Mouse (Mus musculus) forebrain, postnatal 0 days (tissue): Measurements from ENCODE around the gene Marco. TPM values are rescaled to one million over a fixed set of nuclear protein-coding genes. Genes with fewer than 3 reads are reported as not detected.

Experiments
- ATAC-seq: fragments of 200-750 bp; cut with Nextera tagmentation; 2 replicates; pipeline ENCODE4 v1.8.0; 2017; ENCODE audit warnings: mild to moderate bottlenecking, moderate library complexity
- DNase-seq: peaks from one replicate; pipeline ENCODE4 v3.0.0-alpha.2; 2015
- H3K27ac ChIP-seq: fragments of 300-500 bp; sonication (generic); 2 replicates; pipeline ENCODE4 v1.5.1; 2014; ENCODE audit warnings: low read depth, mild to moderate bottlenecking, antibody characterized with exemption, low read length, moderate library complexity, mixed read lengths
- H3K27me3 ChIP-seq: fragments of 300-500 bp; sonication (generic); 2 replicates; pipeline ENCODE4 v1.6.1; 2014; ENCODE audit warnings: mild to moderate bottlenecking, low read length, mixed read lengths; ENCODE audit not compliant: insufficient read depth
- H3K36me3 ChIP-seq: fragments of 300-500 bp; sonication (generic); 2 replicates; pipeline ENCODE4 v1.6.1; 2014; ENCODE audit warnings: mild to moderate bottlenecking, moderate library complexity; ENCODE audit not compliant: insufficient read depth
- H3K4me1 ChIP-seq: fragments of 300-500 bp; sonication (generic); 2 replicates; pipeline ENCODE4 v1.6.1; 2014; ENCODE audit warnings: antibody characterized with exemption; ENCODE audit not compliant: insufficient read depth
- H3K4me2 ChIP-seq: fragments of 300-500 bp; sonication (generic); 2 replicates; pipeline ENCODE4 v1.6.1; 2014; ENCODE audit warnings: low read depth, mild to moderate bottlenecking, moderate library complexity
- H3K4me3 ChIP-seq: fragments of 300-500 bp; sonication (generic); 2 replicates; pipeline ENCODE4 v1.5.1; 2014; ENCODE audit warnings: low read depth, low read length, mixed read lengths
- H3K9ac ChIP-seq: fragments of 300-500 bp; sonication (generic); 2 replicates; pipeline ENCODE4 v1.6.1; 2014; ENCODE audit warnings: mild to moderate bottlenecking
- H3K9me3 ChIP-seq: fragments of 300-500 bp; sonication (generic); 2 replicates; pipeline ENCODE4 v1.6.1; 2016; ENCODE audit warnings: low read length
- CTCF ChIP-seq: sonication (generic); IDR thresholded peaks from 2 replicates; pipeline ENCODE4 v1.5.1; 2016; ENCODE audit warnings: antibody characterized with exemption, control low read depth, low read depth
- WGBS: fragments of 180-500 bp; shearing (Covaris S2); extraction: QIAGEN DNeasy Blood & Tissue Kit; methylation state at CpG from one replicate; pipeline ENCODE4 v1.1.7; 2014; 5-methylcytosine and 5-hydroxymethylcytosine counted together
- polyA plus RNA-seq: library from polyadenylated mRNA; unstranded; fragments of >200 nt; fragmentation: Nextera tagmentation; extraction: Ambion mirVana; gene quantifications from 2 replicates; pipeline ENCODE4 v1.2.1, GENCODE M21; 2015
- total RNA-seq: library from RNA; depleted of rRNA; stranded (reverse); fragments of >200 nt; gene quantifications from 2 replicates; pipeline ENCODE4 v1.2.3, GENCODE M21; 2014

Marco gene
- total and polyA plus RNA-seq, 2 experiments from 2014 or later: not detected

DNA sequence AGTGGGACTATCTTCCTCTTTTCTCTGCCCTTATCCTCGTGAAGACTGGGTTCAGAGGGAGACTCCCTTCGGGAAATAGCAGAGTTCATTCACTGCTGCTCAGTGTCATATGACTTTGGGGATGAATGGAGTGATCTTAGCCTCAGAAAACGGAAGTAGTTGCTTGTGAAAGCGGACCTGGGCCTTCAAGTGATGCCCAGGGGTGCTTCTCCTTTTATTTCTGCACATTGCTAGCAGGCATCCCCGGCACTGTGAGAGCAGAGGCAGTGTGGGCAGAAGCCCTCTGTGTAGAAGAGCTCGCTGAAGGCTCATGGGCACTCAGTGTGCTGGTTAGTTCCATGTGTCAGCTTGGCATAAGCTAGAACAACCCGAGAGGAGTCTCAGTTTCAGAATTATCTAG, 12.8 kb upstream of the Marco start:
- no peak overlapping the region for H3K9ac ChIP-seq
- ATAC-seq (no peak), DNase-seq (no peak)
- H3K9me3 ChIP-seq: no peaks in the 10 kb centered on the region
- TF ChIP-seq CTCF: no peak
- H3K4me3 ChIP-seq: no peak overlapping the region
- no peak overlapping the region for H3K4me2 ChIP-seq
- H3K4me1 ChIP-seq: no peaks in the 10 kb centered on the region
- no peak overlapping the region for H3K27ac ChIP-seq
- WGBS: 76% methylated on average over 7 of the region's 7 CpGs
- H3K27me3 ChIP-seq: no peaks in the 10 kb centered on the region
- no peaks in the 10 kb centered on the region for H3K36me3 ChIP-seq

DNA sequence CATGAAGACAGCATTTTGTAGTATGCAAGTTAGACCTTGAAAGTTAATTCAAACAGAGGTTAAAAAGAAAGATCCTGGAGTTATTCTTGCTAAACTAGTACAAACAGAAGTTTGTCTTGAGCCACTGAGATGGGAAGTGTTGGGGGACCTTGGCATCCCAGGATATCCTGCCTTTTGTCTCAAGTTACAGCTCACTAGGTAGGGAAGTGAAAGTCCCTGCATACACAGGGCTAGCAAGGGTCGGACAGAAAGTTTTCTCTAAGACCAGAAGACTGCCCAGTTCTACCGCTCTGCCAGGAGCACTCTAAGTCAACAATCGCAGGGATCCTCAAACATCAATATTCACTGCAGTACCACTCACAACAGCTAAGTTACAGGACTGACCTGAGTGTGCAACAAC, 5.5 kb upstream of the Marco start:
- no peak for TF ChIP-seq CTCF
- H3K27ac ChIP-seq: no peak overlapping the region
- WGBS: 83% methylated on average over 3 of the region's 3 CpGs

DNA sequence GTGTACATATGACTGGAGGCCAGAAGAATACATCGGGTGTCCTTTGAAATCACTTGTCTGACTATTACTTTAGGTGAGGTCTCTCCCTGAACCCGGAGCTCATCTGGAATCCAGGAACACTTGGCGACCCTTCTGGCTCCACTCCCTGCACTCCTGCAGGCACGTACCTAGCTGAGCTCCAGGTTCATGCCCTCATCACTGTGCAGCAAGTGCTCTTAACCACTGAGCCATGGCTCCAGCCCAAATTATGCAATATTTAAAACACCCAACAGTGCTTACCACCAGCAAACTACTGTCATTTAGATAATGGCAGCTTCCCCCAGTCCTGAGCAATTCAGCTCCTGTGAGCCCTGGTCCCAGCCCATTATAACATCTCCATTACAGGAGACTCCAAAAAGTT, 4.2 kb upstream of the Marco start:
- TF ChIP-seq CTCF: no peak
- WGBS: 89% methylated on average over 4 of the region's 4 CpGs
- Histone ChIP-seq H3K4me2 (no peak overlapping the region), H3K4me3 (no peak overlapping the region), H3K27me3 (no peaks in the 10 kb centered on the region), H3K9me3 (no peaks in the 10 kb centered on the region), H3K36me3 (no peaks in the 10 kb centered on the region), H3K4me1 (no peaks in the 10 kb centered on the region), H3K9ac (no peak overlapping the region), H3K27ac (no peak overlapping the region)
- DNase-seq (no peak), ATAC-seq (no peak)

More for the DNA sequence above, 5.5 kb upstream of the Marco start:
- Histone ChIP-seq H3K4me1 (no peaks in the 10 kb centered on the region), H3K9me3 (no peaks in the 10 kb centered on the region), H3K36me3 (no peaks in the 10 kb centered on the region), H3K9ac (no peak overlapping the region), H3K4me2 (no peak overlapping the region), H3K4me3 (no peak overlapping the region), H3K27me3 (no peaks in the 10 kb centered on the region)
- DNase-seq (no peak), ATAC-seq (no peak)

DNA sequence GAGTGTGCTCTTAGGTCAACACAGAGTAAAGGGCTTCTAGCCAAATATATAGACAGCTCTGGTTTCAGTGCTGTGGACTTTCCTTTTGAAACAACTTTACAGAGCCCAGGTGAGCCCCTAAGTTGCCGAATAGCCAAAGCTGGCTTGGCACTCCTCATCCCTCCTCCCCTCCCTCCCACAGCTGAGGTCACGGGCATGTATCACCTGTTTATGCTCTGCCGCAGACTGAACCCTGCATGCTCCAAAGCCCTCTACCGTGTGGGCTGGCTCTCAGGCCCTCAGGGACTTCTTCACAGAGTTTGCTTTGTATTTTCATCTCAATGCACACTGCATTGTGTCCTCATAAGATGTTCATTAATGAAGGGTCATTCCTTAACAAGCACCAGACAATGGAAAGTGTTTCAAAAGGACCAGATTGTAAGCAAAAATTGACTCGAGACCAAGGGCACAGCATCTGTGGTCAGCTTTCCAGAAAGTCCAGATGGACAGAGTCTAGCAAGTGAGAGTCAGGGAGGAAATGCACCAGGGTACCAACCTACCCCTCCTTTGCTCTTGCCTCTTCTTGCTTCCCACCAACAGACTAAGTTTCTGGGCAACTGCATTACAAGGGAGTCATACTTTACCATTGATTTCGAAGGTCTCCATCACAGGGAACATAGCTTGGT, 646 bp downstream of the Marco start:
- WGBS: 55% methylated on average over 6 of the region's 6 CpGs
- no peak for DNase-seq

DNA sequence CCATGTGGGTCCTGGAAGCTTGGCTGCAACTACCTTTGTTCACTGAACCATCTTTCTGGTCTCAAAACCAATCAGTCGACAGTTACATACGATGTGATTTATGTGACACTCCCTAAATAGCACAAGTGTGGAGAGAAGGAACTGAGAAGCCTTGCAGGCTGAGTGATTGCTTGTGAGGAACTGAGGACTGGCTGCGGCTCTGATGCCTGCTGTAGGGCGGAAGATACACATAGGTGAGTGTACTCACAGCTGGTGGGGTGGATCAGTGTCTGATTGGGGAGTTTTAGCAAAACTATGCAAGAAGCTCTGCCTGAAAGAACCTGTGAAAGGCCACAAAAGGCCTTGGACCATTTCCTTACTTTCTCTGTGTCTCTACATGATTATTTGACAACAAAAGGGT, 3.3 kb downstream of the Marco start:
- ATAC-seq (no peak), DNase-seq (no peak)
- H3K27ac ChIP-seq: no peak overlapping the region
- H3K4me2 ChIP-seq: no peak overlapping the region
- no peak for TF ChIP-seq CTCF
- no peaks in the 10 kb centered on the region for H3K4me1 ChIP-seq
- 83% methylated on average over 4 of the region's 4 CpGs for WGBS
- no peak overlapping the region for H3K9ac ChIP-seq
- no peaks in the 10 kb centered on the region for H3K9me3 ChIP-seq
- no peak overlapping the region for H3K4me3 ChIP-seq
- H3K27me3 ChIP-seq: no peaks in the 10 kb centered on the region
- H3K36me3 ChIP-seq: no peaks in the 10 kb centered on the region

More for the DNA sequence above, 646 bp downstream of the Marco start:
- Histone ChIP-seq H3K9ac (no peak overlapping the region), H3K4me1 (no peaks in the 10 kb centered on the region), H3K9me3 (no peaks in the 10 kb centered on the region), H3K4me3 (no peak overlapping the region), H3K36me3 (no peaks in the 10 kb centered on the region), H3K27ac (no peak overlapping the region), H3K4me2 (no peak overlapping the region), H3K27me3 (no peaks in the 10 kb centered on the region)
- no peak for ATAC-seq
- TF ChIP-seq CTCF: no peak

DNA sequence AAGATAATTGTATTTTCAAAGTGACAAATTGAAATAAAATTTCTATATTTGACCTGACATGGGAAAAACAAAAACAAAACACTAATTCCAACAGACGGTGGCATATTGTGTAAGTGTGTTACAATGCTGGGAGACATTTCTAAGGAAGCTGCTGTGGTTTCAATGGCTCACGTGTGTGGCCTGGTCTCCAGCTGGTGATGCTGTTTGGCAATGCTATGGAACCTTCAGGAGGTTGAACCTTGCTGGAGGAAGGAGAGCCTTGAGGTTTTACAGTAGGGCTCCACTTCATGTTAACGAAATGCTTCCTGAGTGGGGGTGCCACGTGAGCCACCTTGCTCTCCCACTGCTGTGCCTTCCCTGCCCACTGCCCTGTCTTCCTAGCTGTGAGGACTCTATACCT, 6.8 kb downstream of the Marco start:
- TF ChIP-seq CTCF: no peak
- Histone ChIP-seq H3K4me2 (no peak overlapping the region), H3K27me3 (no peaks in the 10 kb centered on the region), H3K27ac (no peak overlapping the region), H3K4me1 (no peaks in the 10 kb centered on the region), H3K9ac (no peak overlapping the region), H3K9me3 (no peaks in the 10 kb centered on the region), H3K36me3 (no peaks in the 10 kb centered on the region), H3K4me3 (no peak overlapping the region)
- WGBS: 80% methylated on average over 4 of the region's 4 CpGs
- no peak for ATAC-seq
- DNase-seq: no peak

DNA sequence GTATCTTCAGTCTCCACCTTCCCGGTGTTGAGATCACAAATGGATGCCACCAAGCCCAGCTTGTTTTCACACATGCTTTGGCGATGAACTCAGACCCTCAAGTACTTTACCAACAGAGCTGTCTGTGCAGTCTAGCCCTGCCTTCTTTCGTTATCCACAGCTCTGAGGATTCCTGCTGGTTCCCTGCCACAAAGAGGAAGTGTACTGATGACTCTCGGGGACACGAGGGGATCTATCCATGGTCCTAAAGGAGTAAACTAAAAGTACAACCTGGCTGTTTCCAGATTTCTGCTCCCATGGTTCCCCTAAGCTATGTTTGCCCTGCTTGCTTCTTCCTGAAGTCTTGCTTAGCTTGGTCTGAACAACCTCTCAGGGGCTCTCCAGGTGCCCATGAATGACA, 23.9 kb downstream of the Marco start:
- H3K27ac ChIP-seq: no peak overlapping the region
- WGBS: 29% methylated on average over 5 of the region's 5 CpGs
- H3K4me3 ChIP-seq: no peak overlapping the region

DNA sequence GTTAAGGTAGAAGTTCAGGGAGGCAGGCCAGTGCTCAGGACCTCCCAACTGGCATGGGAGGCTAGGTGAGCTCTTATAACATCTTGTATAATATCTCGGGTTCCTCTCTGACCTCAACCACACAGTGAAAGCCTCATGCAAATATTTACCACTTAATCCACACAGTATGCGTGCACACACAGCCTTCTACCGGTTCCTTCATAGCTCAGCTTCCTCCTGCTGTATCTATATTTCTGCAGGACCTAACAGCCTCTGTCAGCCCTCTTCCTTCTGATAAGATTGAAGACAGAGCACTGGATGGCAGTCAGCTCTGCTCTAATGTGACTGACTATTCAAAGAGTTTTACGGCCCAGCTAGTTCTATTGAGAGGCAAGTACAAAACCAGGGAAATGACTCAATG, 30.0 kb downstream of the Marco start:
- ATAC-seq (no peak), DNase-seq (no peak)
- 80% methylated on average over 4 of the region's 4 CpGs for WGBS
- H3K9me3 ChIP-seq: no peaks in the 10 kb centered on the region
- no peak overlapping the region for H3K9ac ChIP-seq
- H3K4me2 ChIP-seq: no peak overlapping the region
- H3K27me3 ChIP-seq: no peaks in the 10 kb centered on the region
- no peak overlapping the region for H3K27ac ChIP-seq
- no peak overlapping the region for H3K4me3 ChIP-seq
- TF ChIP-seq CTCF: no peak
- H3K36me3 ChIP-seq: no peaks in the 10 kb centered on the region
- H3K4me1 ChIP-seq: no peaks in the 10 kb centered on the region

More for the DNA sequence above, 23.9 kb downstream of the Marco start:
- Histone ChIP-seq H3K9ac (no peak overlapping the region), H3K4me2 (no peak overlapping the region), H3K9me3 (no peaks in the 10 kb centered on the region), H3K4me1 (no peaks in the 10 kb centered on the region), H3K36me3 (no peaks in the 10 kb centered on the region), H3K27me3 (no peaks in the 10 kb centered on the region)
- no peak for DNase-seq
- no peak for TF ChIP-seq CTCF
- ATAC-seq: no peak
